Mouse (Mus musculus) midbrain, embryonic 12.5 days (tissue): Measurements from ENCODE around the gene Scube3. TPM values are rescaled to one million over a fixed set of nuclear protein-coding genes. Genes with fewer than 3 reads are reported as not detected.

Source experiments
- ATAC-seq: fragments of 200-750 bp; cut with Nextera tagmentation; 2 replicates; pipeline ENCODE4 v1.8.0; 2017; ENCODE audit warnings: low read depth, moderate TSS enrichment, moderate library complexity; ENCODE audit not compliant: low FRiP score
- H3K27ac ChIP-seq: fragments of 300-500 bp; sonication (generic); replicated peaks from 2 replicates; pipeline ENCODE4 v1.5.1; 2016; ENCODE audit warnings: mild to moderate bottlenecking
- H3K27me3 ChIP-seq: fragments of 300-500 bp; sonication (generic); 2 replicates; pipeline ENCODE4 v1.6.1; 2016; ENCODE audit warnings: mild to moderate bottlenecking
- H3K36me3 ChIP-seq: fragments of 300-500 bp; sonication (generic); 2 replicates; pipeline ENCODE4 v1.6.1; 2016
- H3K4me1 ChIP-seq: fragments of 300-500 bp; sonication (generic); 2 replicates; pipeline ENCODE4 v1.6.1; 2016
- H3K4me2 ChIP-seq: fragments of 300-500 bp; sonication (generic); replicated peaks from 2 replicates; pipeline ENCODE4 v1.6.1; 2016; ENCODE audit warnings: mild to moderate bottlenecking, moderate library complexity
- H3K4me3 ChIP-seq: fragments of 300-500 bp; sonication (generic); 2 replicates; pipeline ENCODE4 v1.5.1; 2016; ENCODE audit warnings: mild to moderate bottlenecking
- H3K9ac ChIP-seq: fragments of 300-500 bp; sonication (generic); replicated peaks from 2 replicates; pipeline ENCODE4 v1.6.1; 2016; ENCODE audit warnings: mild to moderate bottlenecking, moderate library complexity
- H3K9me3 ChIP-seq: fragments of 300-500 bp; sonication (generic); 2 replicates; pipeline ENCODE4 v1.6.1; 2016; ENCODE audit warnings: mild to moderate bottlenecking
- WGBS: fragments of 180-500 bp; shearing (Covaris S2); methylation state at CpG from one replicate; pipeline ENCODE4 v1.1.7; 2016; 5-methylcytosine and 5-hydroxymethylcytosine counted together
- polyA plus RNA-seq: library from polyadenylated mRNA; unstranded; fragments of >200 nt; fragmentation: Nextera tagmentation; extraction: Ambion mirVana; gene quantifications from 2 replicates; pipeline ENCODE4 v1.2.1, GENCODE M21; 2016

Scube3 gene
- polyA plus RNA-seq, 1 experiment from 2014 or later: 10.7 TPM

GRCm38 (mm10) chr17:28184971-28185638, 43.2 kb downstream of the Scube3 start:
- Histone ChIP-seq H3K9ac (no peak overlapping the region), H3K27ac (no peak overlapping the region), H3K4me2 (no peak overlapping the region), H3K4me3 (no peak overlapping the region), H3K36me3 (peaks cover 12% of the 10 kb centered on the region), H3K27me3 (no peaks in the 10 kb centered on the region), H3K4me1 (peaks cover 5% of the 10 kb centered on the region), H3K9me3 (no peaks in the 10 kb centered on the region)
- ATAC-seq: no peak
- 90% methylated on average over 7 of the region's 7 CpGs for WGBS

- no peak overlapping the region for H3K27ac ChIP-seq
- ATAC-seq: no peak
- no peak overlapping the region for H3K9ac ChIP-seq
- 93% methylated on average over 5 of the region's 5 CpGs for WGBS
- no peaks in the 10 kb centered on the region for H3K4me1 ChIP-seq
- no peak overlapping the region for H3K4me2 ChIP-seq
- H3K4me3 ChIP-seq: no peak overlapping the region
- no peaks in the 10 kb centered on the region for H3K27me3 ChIP-seq
- H3K36me3 ChIP-seq: peaks cover 32% of the 10 kb centered on the region
- H3K9me3 ChIP-seq: no peaks in the 10 kb centered on the region
These were observed 46.4 kb downstream of the Scube3 start for GRCm38 (mm10) chr17:28188313-28188712.

GRCm38 (mm10) chr17:28192754-28193153, 50.8 kb downstream of the Scube3 start:
- no peak overlapping the region for H3K27ac ChIP-seq
- H3K9ac ChIP-seq: no peak overlapping the region
- H3K4me2 ChIP-seq: no peak overlapping the region
- H3K27me3 ChIP-seq: no peaks in the 10 kb centered on the region
- ATAC-seq: no peak
- no peaks in the 10 kb centered on the region for H3K9me3 ChIP-seq
- peaks cover 70% of the 10 kb centered on the region for H3K36me3 ChIP-seq
- H3K4me3 ChIP-seq: no peak overlapping the region
- 80% methylated on average over 1 of the region's 1 CpGs for WGBS
- H3K4me1 ChIP-seq: no peaks in the 10 kb centered on the region

- 82% methylated on average over 3 of the region's 3 CpGs for WGBS
- H3K9ac ChIP-seq: no peak overlapping the region
- H3K27ac ChIP-seq: no peak overlapping the region
- no peaks in the 10 kb centered on the region for H3K9me3 ChIP-seq
- no peak for ATAC-seq
- no peak overlapping the region for H3K4me3 ChIP-seq
- no peaks in the 10 kb centered on the region for H3K27me3 ChIP-seq
- H3K4me1 ChIP-seq: no peaks in the 10 kb centered on the region
- peaks cover 78% of the 10 kb centered on the region for H3K36me3 ChIP-seq
- H3K4me2 ChIP-seq: no peak overlapping the region
These were observed 51.6 kb downstream of the Scube3 start for GRCm38 (mm10) chr17:28193559-28193958.

GRCm38 (mm10) chr17:28195033-28195432, 53.1 kb downstream of the Scube3 start:
- H3K36me3 ChIP-seq: peaks cover 85% of the 10 kb centered on the region
- H3K4me1 ChIP-seq: no peaks in the 10 kb centered on the region
- no peak overlapping the region for H3K9ac ChIP-seq
- no peaks in the 10 kb centered on the region for H3K27me3 ChIP-seq
- H3K4me3 ChIP-seq: no peak overlapping the region
- ATAC-seq: no peak
- H3K27ac ChIP-seq: no peak overlapping the region
- no peaks in the 10 kb centered on the region for H3K9me3 ChIP-seq
- no peak overlapping the region for H3K4me2 ChIP-seq
- WGBS: 97% methylated on average over 10 of the region's 10 CpGs

- Histone ChIP-seq H3K4me2 (no peak overlapping the region), H3K4me3 (no peak overlapping the region), H3K36me3 (peaks cover 91% of the 10 kb centered on the region), H3K27ac (no peak overlapping the region), H3K9me3 (no peaks in the 10 kb centered on the region), H3K4me1 (no peaks in the 10 kb centered on the region), H3K27me3 (no peaks in the 10 kb centered on the region), H3K9ac (no peak overlapping the region)
- WGBS: 74% methylated on average over 18 of the region's 18 CpGs
- ATAC-seq: no peak
These were observed 55.7 kb downstream of the Scube3 start for GRCm38 (mm10) chr17:28197646-28198045.

GRCm38 (mm10) chr17:28201982-28202381, 60.0 kb downstream of the Scube3 start:
- ATAC-seq: no peak
- 84% methylated on average over 14 of the region's 14 CpGs for WGBS
- Histone ChIP-seq H3K9me3 (no peaks in the 10 kb centered on the region), H3K4me3 (no peak overlapping the region), H3K4me2 (no peak overlapping the region), H3K27ac (no peak overlapping the region), H3K27me3 (no peaks in the 10 kb centered on the region), H3K36me3 (peaks cover 69% of the 10 kb centered on the region), H3K4me1 (no peaks in the 10 kb centered on the region), H3K9ac (no peak overlapping the region)

GRCm38 (mm10) chr17:28204052-28204720, 62.2 kb downstream of the Scube3 start:
- 42% methylated on average over 14 of the region's 14 CpGs for WGBS
- peaks cover 49% of the 10 kb centered on the region for H3K36me3 ChIP-seq

GRCm38 (mm10) chr17:28205443-28205842, 63.5 kb downstream of the Scube3 start:
- no peak for ATAC-seq
- 92% methylated on average over 8 of the region's 8 CpGs for WGBS
- H3K4me3 ChIP-seq: no peak overlapping the region
- no peak overlapping the region for H3K9ac ChIP-seq
- H3K27ac ChIP-seq: no peak overlapping the region
- no peaks in the 10 kb centered on the region for H3K9me3 ChIP-seq
- no peak overlapping the region for H3K4me2 ChIP-seq
- H3K36me3 ChIP-seq: peaks cover 38% of the 10 kb centered on the region
- no peaks in the 10 kb centered on the region for H3K4me1 ChIP-seq
- H3K27me3 ChIP-seq: no peaks in the 10 kb centered on the region

More at GRCm38 (mm10) chr17:28204052-28204720, 62.2 kb downstream of the Scube3 start:
- Histone ChIP-seq H3K4me2 (no peak overlapping the region), H3K4me1 (no peaks in the 10 kb centered on the region), H3K9me3 (no peaks in the 10 kb centered on the region), H3K27ac (no peak overlapping the region), H3K4me3 (no peak overlapping the region), H3K27me3 (no peaks in the 10 kb centered on the region), H3K9ac (no peak overlapping the region)
- 0 out of 2 replicates have a peak, but pooled peaks have one; percentile 27 for ATAC-seq

- Histone ChIP-seq H3K27ac (peak overlapping the region; percentile 50; the same call in 1 of the 2 replicates), H3K4me2 (no peak overlapping the region), H3K27me3 (no peaks in the 10 kb centered on the region), H3K4me3 (no peak overlapping the region), H3K4me1 (no peaks in the 10 kb centered on the region), H3K9ac (peak overlapping the region; percentile 20; the same call in 1 of the 2 replicates), H3K36me3 (peaks cover 21% of the 10 kb centered on the region), H3K9me3 (no peaks in the 10 kb centered on the region)
- WGBS: 80% methylated on average over 8 of the region's 8 CpGs
- ATAC-seq: no peak
These were observed 65.2 kb downstream of the Scube3 start for GRCm38 (mm10) chr17:28207092-28207491.

GRCm38 (mm10) chr17:28207591-28208313, 65.8 kb downstream of the Scube3 start, which contains the start of gene Def6:
Gene Def6 (plus strand): TSS chr17:28207778.
- no peaks in the 10 kb centered on the region for H3K4me1 ChIP-seq
- no peak within 1 kb of the TSS for H3K4me3 ChIP-seq
- peak within 1 kb of the TSS; percentile 50; the same call in 1 of the 2 replicates for H3K27ac ChIP-seq
- ATAC-seq: no peak
- WGBS: 29% methylated on average over 26 of the region's 26 CpGs
- no peaks in the 10 kb centered on the region for H3K27me3 ChIP-seq
- peak within 1 kb of the TSS; percentile 21 for H3K4me2 ChIP-seq
- H3K36me3 ChIP-seq: peaks cover 15% of the 10 kb centered on the region
- H3K9me3 ChIP-seq: no peaks in the 10 kb centered on the region
- peak within 1 kb of the TSS; percentile 20; the same call in 1 of the 2 replicates for H3K9ac ChIP-seq

- H3K4me3 ChIP-seq: no peak overlapping the region
These were observed 66.3 kb downstream of the Scube3 start for GRCm38 (mm10) chr17:28208314-28208612.

More at GRCm38 (mm10) chr17:28208314-28208612, 66.3 kb downstream of the Scube3 start:
- H3K27ac ChIP-seq: no peak overlapping the region
- H3K9ac ChIP-seq: no peak overlapping the region
- H3K4me1 ChIP-seq: no peaks in the 10 kb centered on the region
- 83% methylated on average over 8 of the region's 8 CpGs for WGBS
- ATAC-seq: no peak
- H3K9me3 ChIP-seq: no peaks in the 10 kb centered on the region
- H3K36me3 ChIP-seq: peaks cover 10% of the 10 kb centered on the region
- no peaks in the 10 kb centered on the region for H3K27me3 ChIP-seq
- no peak overlapping the region for H3K4me2 ChIP-seq
